Mouse (Mus musculus) forelimb bud, embryonic 11.5 days (tissue): Measurements from ENCODE around the gene Gas2l2.

Experiments used
- DNase-seq: peaks from one replicate; pipeline ENCODE4 v3.0.0-alpha.2; 2012; ENCODE audit warnings: low read depth, low spot score

Gene Gas2l2

GRCm38 (mm10) chr11:83443824-83444223, 14.6 kb upstream of the Gas2l2 start:
- DNase-seq = no peak

GRCm38 (mm10) chr11:83442596-83443267, 13.5 kb upstream of the Gas2l2 start:
- peak; percentile 83 for DNase-seq

DNA sequence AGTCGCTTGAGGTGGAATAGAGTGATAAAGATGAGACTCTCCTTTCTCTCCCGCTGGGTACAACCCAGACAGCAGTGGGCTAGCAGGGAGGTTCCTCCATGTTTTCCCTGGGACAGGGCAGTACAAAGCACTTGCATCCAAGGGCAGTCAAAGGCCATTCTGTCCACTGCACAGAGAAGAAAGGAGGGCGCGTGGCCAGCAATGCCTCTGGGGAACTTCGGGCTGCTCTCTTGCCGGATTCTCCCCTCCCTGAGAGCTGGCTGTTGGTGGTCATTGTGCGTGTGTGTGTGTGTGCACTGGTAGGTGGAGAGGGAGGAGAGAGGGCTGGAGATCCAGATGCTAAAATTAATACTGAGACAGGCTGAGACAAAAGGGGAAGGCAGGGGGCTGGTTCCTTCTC, 12.0 kb upstream of the Gas2l2 start:
- no peak for DNase-seq

GRCm38 (mm10) chr11:83440081-83441064, 11.1 kb upstream of the Gas2l2 start:
- DNase-seq = peak; percentile 96

- no peak for DNase-seq
Measured at GRCm38 (mm10) chr11:83439426-83440060, 10.3 kb upstream of the Gas2l2 start.

GRCm38 (mm10) chr11:83437377-83437776, 8.1 kb upstream of the Gas2l2 start, which contains the start of gene 1700020L24Rik:
1700020L24Rik (plus strand) TSS chr11:83437677.
- no peak for DNase-seq

DNA sequence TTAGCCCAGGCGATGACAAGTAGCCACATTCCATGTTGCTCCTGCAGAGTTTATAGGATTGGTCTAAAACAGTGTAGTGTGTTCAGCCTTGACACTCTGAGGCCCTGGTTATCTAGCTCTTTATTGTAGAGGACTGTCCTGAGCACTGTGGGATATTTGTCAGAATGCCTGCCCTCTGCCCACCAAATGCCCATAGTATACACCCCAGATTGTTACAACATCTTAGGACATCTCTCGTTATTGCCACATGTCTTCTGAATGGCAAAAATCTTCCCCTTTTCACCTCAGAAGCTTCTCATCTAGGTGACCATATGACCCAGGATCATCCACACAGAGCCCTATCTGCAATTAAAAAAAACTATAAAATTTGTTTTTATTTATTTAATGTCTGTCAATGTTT, 3.3 kb upstream of the Gas2l2 start:
- DNase-seq = no peak

GRCm38 (mm10) chr11:83426964-83427363, 2.3 kb downstream of the Gas2l2 start:
- no peak for DNase-seq

DNA sequence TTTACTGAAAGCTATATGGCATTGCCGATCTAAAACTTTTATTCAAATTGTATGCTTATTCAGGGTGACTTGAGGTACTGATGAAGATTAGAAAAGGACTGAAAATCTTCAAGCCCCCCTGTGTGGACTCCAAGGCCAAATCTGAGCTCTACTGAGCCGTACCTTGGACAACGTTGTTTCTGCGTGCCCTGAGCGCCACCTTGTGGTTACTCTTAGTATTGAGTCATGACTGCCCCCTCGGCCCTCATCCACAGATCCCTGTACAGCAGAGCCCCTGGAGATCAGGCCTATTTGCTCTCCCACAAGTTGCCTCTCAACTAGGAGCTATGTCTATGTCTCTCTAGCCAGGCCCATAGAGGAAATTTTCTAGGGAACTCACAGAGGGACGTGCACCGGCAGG, 4.6 kb downstream of the Gas2l2 start:
- DNase-seq = peak; percentile 78

- DNase-seq = peak; percentile 83
Measured at GRCm38 (mm10) chr11:83421305-83421704, 8.0 kb downstream of the Gas2l2 start.

DNA sequence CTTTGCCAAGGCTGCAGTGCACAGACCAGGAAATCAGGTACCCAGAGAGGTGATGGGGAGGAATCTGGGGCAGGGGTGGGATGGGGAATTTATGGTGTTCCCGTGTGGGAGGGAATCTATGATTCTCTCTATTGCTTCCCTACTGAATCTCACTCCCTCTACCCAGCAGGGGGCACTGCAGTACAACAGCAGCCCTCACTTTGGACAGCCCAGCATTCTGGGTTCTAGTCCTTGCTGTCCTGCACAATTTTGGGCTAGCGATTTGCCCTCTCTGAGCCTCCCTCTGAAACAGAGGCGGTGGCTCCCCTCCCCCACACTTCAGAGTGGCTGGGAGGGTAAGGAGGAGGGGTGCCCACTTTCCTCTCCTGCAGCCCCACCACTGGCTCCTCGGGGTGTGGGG, 8.9 kb downstream of the Gas2l2 start:
- no peak for DNase-seq

GRCm38 (mm10) chr11:83418566-83418965, 10.7 kb downstream of the Gas2l2 start:
- no peak for DNase-seq

DNA sequence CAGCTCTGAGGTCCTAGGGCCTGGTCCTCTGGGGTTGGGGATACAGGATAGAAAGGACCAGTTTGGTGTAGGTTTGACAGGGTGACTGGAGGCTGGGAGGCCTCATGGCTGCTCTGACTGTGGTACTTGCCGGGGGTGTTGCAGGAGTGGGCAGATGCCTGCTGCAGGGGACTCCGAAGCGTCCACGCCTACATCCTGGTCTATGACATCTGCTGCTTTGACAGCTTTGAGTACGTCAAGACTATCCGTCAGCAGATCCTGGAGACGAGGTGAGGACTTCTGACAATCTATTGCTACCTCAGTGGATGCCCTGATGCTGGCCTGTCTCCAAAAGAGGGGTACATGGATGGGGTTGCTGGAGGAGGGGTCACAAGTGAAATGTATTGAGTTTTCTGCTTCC, 11.5 kb downstream of the Gas2l2 start:
- no peak for DNase-seq

DNA sequence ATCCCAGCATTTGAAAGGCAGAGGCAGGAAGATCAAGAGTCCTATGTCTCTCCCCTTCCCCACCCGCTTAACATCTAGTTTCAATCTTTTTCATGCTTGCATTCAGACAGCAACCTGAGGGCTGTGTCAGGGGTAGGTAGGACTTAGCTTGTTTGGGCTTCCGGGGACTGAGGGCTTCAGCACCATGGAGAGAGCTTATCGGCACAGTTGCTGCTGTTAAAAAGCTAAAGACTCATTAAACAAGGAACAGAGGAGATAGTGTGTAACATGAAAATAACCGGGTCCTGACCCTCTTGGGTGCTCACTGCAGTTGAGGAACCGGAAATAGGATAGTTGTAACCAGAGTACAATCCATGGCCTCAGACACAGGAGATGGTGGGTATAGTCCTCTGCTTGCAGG, 12.2 kb downstream of the Gas2l2 start:
- peak; percentile 86 for DNase-seq

- no peak for DNase-seq
Measured at GRCm38 (mm10) chr11:83410510-83410909, 18.7 kb downstream of the Gas2l2 start.

DNA sequence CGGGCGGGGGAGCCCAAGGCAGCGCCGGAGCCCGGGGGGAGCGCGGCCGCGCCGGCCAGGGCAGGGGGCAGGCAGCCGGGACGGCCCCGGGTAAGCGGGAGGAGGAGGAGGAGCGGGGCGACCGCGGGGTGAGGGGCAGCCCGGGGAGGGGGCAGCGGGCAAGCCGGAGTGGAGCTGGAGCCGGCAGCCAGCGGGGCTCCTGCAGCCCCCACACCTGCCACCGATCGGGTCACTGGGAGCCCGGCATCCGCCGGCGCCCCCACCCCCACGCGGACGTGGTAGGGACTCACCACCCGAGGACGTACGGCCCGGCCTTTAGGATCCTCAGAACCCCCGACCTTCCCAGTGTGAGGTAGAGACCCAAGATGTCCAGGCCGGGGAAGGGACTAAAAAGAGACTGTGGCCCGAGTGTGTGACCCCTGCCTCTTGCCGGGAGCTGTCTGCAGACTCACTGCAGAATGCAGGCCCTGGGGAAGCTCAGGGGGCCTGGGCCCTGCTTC, 19.4 kb downstream of the Gas2l2 start:
- no peak for DNase-seq

GRCm38 (mm10) chr11:83409087-83409754, 20.0 kb downstream of the Gas2l2 start, which contains the start of gene Rasl10b:
Rasl10b (plus strand) TSS chr11:83409137.
- DNase-seq = no peak

- DNase-seq = no peak
Measured at GRCm38 (mm10) chr11:83408242-83408641, 21.0 kb downstream of the Gas2l2 start.

GRCm38 (mm10) chr11:83406391-83406790, 22.9 kb downstream of the Gas2l2 start:
- DNase-seq = no peak

DNA sequence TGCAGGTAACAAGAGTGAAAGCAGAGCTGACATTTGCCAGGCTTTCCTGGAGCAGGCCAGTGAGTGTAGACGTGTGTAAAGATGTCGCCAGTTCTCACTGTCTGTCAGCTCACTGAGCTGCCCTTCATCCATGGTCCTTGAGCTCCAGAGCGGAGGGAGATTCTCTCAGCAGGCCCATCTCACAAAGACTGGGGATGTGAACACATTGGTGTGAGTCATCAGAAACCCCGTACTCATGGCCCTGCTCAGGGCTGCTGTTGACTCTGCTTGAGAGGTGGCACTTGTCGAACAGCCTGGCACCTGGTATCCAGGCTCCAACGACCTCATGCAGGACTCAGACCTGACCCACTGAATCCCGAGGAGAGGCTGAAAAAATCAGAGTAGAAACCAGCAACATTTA, 25.5 kb downstream of the Gas2l2 start:
- no peak for DNase-seq

DNA sequence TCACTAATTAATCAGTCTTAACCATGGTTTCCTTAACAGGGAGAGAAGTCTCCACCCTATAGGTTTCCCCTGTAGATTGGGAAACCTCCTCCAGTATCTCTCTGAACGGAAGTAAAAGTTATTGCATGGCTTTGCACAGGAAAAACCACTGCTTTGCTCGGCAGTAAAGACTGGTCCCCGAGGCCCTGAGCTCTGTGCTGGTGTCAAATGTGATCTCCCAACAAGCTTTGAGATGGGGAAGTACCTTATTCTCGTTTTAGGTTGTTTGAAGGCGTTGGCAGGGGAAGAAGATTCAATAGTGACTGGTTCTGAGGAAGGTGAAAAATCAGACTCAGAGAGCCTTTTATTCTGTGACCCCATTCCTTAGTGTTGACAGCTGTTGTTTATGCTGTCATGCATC, 30.5 kb downstream of the Gas2l2 start:
- DNase-seq = no peak
